14 mouse cellular contexts compared by ENCODE assay signal in genomic region chr2:147617849-147618248, GRCm38 (mm10).
DNase-seq lines count a peak whose midpoint lies in the region; ATAC-seq and TF ChIP-seq lines count a peak whose summit lies in the region.
"Had no signal": no experiment of that assay in that cellular context is flagged by ENCODE, and none has a peak within 500 bp of the region (broad histone marks: within the 10 kb centered on the region; RNA-seq: fewer than 3 reads in every experiment).

No protein-coding gene starts in this region.

- no peaks in the 10 kb centered on the region for H3K36me3 ChIP-seq in forebrain, embryonic 14.5 days (ENCODE audit: control insufficient read depth, insufficient read depth, low read length)
- no peaks in the 10 kb centered on the region for H3K36me3 ChIP-seq in forebrain, embryonic 12.5 days (replicated peaks)
- no peaks in the 10 kb centered on the region for H3K36me3 ChIP-seq in neural tube, embryonic 15.5 days
- H3K36me3 ChIP-seq: heart, embryonic 10.5 days; hindbrain, embryonic 15.5 days; midbrain, embryonic 15.5 days had no signal

- H3K27me3 ChIP-seq in forebrain, embryonic 14.5 days (replicated peaks; ENCODE audit: control insufficient read depth, insufficient read depth, low read length): no peaks in the 10 kb centered on the region
- H3K27me3 ChIP-seq in forebrain, embryonic 12.5 days: no peaks in the 10 kb centered on the region
- H3K27me3 ChIP-seq in neural tube, embryonic 15.5 days (replicated peaks): no peaks in the 10 kb centered on the region
- H3K27me3 ChIP-seq: hindbrain, embryonic 15.5 days; midbrain, embryonic 15.5 days had no signal

- DNase-seq in forebrain, embryonic 14.5 days (ENCODE audit: low spot score): peak; percentile 36
- DNase-seq in neural tube, embryonic 10.5 days (ENCODE audit: extremely low spot score, low spot score): peak; percentile 25
- DNase-seq in layer of hippocampus, adult 2 months (ENCODE audit: low spot score in 2 of 2): peak in 1 of 2 experiments; percentile 24
- DNase-seq in testis, postnatal 10 days (ENCODE audit: low spot score): no peak
- DNase-seq in natural killer cell, adult 2 months (ENCODE audit: low spot score in 2 of 2): no peak
- no peak for DNase-seq in thymus, postnatal 10 days (ENCODE audit: low spot score in 2 of 2)
- DNase-seq: B cell, adult 2 months; cerebellum, adult 11 months; lung, adult 2 months had no signal

- no peak for ATAC-seq in forebrain, embryonic 14.5 days
- ATAC-seq in forebrain, embryonic 12.5 days (ENCODE audit: low FRiP score): no peak
- no peak for ATAC-seq in neural tube, embryonic 15.5 days (ENCODE audit: low FRiP score)
- ATAC-seq: midbrain, embryonic 15.5 days had no signal

- H3K9me3 ChIP-seq in forebrain, embryonic 14.5 days (replicated peaks; ENCODE audit: control insufficient read depth, low read length): no peaks in the 10 kb centered on the region
- no peaks in the 10 kb centered on the region for H3K9me3 ChIP-seq in forebrain, embryonic 12.5 days
- no peaks in the 10 kb centered on the region for H3K9me3 ChIP-seq in neural tube, embryonic 15.5 days (replicated peaks)
- H3K9me3 ChIP-seq: heart, embryonic 10.5 days; hindbrain, embryonic 15.5 days; midbrain, embryonic 15.5 days had no signal

- H3K4me1 ChIP-seq in forebrain, embryonic 14.5 days (ENCODE audit: control insufficient read depth, insufficient read depth, low read length): no peaks in the 10 kb centered on the region
- no peaks in the 10 kb centered on the region for H3K4me1 ChIP-seq in forebrain, embryonic 12.5 days
- H3K4me1 ChIP-seq in neural tube, embryonic 15.5 days: no peaks in the 10 kb centered on the region
- H3K4me1 ChIP-seq: heart, embryonic 10.5 days; hindbrain, embryonic 15.5 days; midbrain, embryonic 15.5 days had no signal

- 0 out of 2 replicates have a peak, but pooled peaks have one; percentile 17 for TF ChIP-seq CTCF in layer of hippocampus, adult 2 months (conservative IDR thresholded peaks at IDR 0.05)

- 62% methylated on average over 10 of the region's 10 CpGs for WGBS in forebrain, embryonic 14.5 days
- WGBS in forebrain, embryonic 12.5 days: 74% methylated on average over 10 of the region's 10 CpGs
- 61% methylated on average over 10 of the region's 10 CpGs for WGBS in neural tube, embryonic 15.5 days

- H3K4me2 ChIP-seq in forebrain, embryonic 14.5 days (ENCODE audit: low read length): no peak overlapping the region
- H3K4me2 ChIP-seq in forebrain, embryonic 12.5 days: no peak overlapping the region
- H3K4me2 ChIP-seq in neural tube, embryonic 15.5 days: no peak overlapping the region
- H3K4me2 ChIP-seq: hindbrain, embryonic 15.5 days; midbrain, embryonic 15.5 days had no signal

- no peak overlapping the region for H3K9ac ChIP-seq in forebrain, embryonic 14.5 days (ENCODE audit: low read length)
- H3K9ac ChIP-seq in forebrain, embryonic 12.5 days: no peak overlapping the region
- no peak overlapping the region for H3K9ac ChIP-seq in neural tube, embryonic 15.5 days (replicated peaks)
- H3K9ac ChIP-seq: hindbrain, embryonic 15.5 days; midbrain, embryonic 15.5 days had no signal

- H3K4me3 ChIP-seq in forebrain, embryonic 14.5 days (ENCODE audit: low read depth, low read length): no peak overlapping the region
- H3K4me3 ChIP-seq in forebrain, embryonic 12.5 days (replicated peaks): no peak overlapping the region
- no peak overlapping the region for H3K4me3 ChIP-seq in neural tube, embryonic 15.5 days (replicated peaks)
- no peak overlapping the region for H3K4me3 ChIP-seq in layer of hippocampus, adult 2 months
- H3K4me3 ChIP-seq: heart, embryonic 10.5 days; hindbrain, embryonic 15.5 days; midbrain, embryonic 15.5 days had no signal

- no peak overlapping the region for H3K27ac ChIP-seq in forebrain, embryonic 14.5 days (ENCODE audit: low read depth, low read length)
- H3K27ac ChIP-seq in forebrain, embryonic 12.5 days: no peak overlapping the region
- H3K27ac ChIP-seq in neural tube, embryonic 15.5 days (replicated peaks): no peak overlapping the region
- H3K27ac ChIP-seq in layer of hippocampus, adult 2 months: peak overlapping the region; percentile 90; the same call in 1 of the 2 replicates
- H3K27ac ChIP-seq: heart, embryonic 10.5 days; hindbrain, embryonic 15.5 days; midbrain, embryonic 15.5 days had no signal

Comparison
In these comparisons a context has a peak if more than half of its experiments do, and no peak if none do; other contexts are left out.
1. DNase-seq: peak in forebrain, embryonic 14.5 days (single experiment) and neural tube, embryonic 10.5 days (single experiment); none in testis, postnatal 10 days (single experiment), natural killer cell, adult 2 months (0 of 2) and thymus, postnatal 10 days (0 of 2).